Mouse (Mus musculus) adrenal gland, postnatal 25 days (tissue): ENCODE data around the gene Tnnc1. TPM values are rescaled to one million over a fixed set of nuclear protein-coding genes. Genes with fewer than 3 reads are reported as not detected.
A peak's percentile ranks its signal among the peaks of the same experiment; 100 is the strongest.

Experiments
- DNase-seq: peaks from one replicate; pipeline ENCODE4 v3.0.0; 2021; ENCODE audit warnings: mixed read lengths
- total RNA-seq: library from RNA; stranded (reverse); gene quantifications from 2 replicates; pipeline ENCODE4 v1.2.3, GENCODE M21; 2021

The Tnnc1 gene
- total RNA-seq, 1 experiment from 2014 or later = 1.9 TPM

DNA sequence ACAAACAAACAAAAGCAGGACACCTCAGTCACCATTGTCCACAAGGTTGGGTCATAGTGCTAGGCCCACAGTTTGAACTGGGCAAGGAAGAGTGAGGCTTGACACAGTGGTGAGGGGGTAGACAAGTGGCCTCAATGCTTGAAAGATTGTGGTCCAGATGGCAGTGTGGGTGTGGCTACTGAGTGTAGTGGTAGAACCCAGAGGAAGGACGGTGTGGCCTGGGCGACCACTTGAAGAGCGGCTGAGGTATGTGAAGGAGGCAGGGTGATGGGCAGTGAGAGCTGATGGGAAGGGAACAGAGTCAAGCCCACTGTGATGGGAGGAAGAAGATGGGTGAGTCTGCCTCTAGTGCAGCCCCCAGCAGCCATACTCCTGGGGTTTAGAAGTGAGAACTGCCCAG lies 6.6 kb downstream of the Tnnc1 start:
- DNase-seq = no peak

DNA sequence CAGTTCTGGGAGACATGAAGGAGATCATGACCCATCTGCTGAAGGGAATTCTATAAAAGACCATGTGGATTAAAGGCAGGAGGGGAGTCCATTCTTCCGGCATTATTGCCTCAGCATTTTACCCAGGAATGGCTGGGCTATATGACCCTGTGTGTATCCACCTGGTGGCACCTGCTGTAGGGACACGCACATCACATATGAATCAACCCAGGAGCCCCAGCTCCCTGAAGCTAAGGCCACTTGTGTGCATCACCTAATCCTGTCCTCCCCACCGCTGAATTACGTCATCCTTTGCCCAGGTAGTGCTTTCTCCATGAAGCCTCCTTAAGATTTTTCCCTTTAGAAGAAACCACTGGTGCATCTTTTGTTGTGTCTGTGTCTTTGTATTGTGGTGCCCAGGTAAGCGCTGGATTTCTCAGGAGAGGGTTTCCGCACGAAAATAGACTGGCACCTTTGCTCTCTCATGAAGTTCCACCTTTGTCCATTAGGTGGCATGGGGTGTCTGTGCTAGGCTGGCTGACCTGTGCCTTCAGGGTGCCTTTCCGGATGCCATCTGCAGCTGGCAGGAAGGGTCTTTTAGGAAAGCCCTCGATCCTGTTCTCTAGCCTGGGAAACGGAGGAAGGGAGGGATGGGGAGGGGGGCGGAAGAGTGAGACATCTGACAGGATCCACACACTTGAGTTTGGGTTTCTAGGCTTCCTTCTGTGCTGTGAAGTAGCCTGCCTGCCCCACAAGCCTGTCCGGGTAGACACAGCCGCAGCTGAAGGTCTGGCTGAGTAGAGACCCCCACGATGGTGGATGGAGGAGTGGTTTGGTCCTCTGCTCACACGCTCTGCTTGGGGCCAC lies 7.3 kb downstream of the Tnnc1 start:
- DNase-seq = peak; percentile 58

- no peak for DNase-seq
These were observed 8.7 kb downstream of the Tnnc1 start, which contains the start of gene Nisch for GRCm38 (mm10) chr14:31216846-31217245. Nisch (minus strand) TSS chr14:31216946.

DNA sequence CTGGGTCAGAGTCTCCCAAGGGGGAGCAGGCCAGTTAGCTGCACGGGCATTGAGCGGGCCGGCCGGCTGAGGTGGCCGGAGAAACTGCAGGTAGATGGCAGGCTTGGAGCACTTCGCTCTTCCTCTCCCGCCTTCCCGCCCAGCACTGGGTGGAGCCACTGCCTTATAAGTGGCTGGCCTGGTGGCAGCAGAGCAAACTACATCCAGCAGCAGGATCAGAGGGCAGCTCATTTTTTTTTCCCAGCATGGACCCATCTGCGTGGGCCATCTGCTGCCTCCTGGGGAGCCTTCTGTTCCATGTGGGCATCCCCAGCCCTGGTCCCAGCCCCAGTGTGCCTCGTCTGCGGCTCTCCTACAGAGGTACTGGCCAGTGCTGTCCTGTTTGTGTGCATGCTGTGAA lies 9.6 kb downstream of the Tnnc1 start, which contains the start of gene Sema3g:
Gene Sema3g (plus strand): TSS at position 195 of the 400 bp plus-strand sequence.
- DNase-seq = peak; percentile 56

DNA sequence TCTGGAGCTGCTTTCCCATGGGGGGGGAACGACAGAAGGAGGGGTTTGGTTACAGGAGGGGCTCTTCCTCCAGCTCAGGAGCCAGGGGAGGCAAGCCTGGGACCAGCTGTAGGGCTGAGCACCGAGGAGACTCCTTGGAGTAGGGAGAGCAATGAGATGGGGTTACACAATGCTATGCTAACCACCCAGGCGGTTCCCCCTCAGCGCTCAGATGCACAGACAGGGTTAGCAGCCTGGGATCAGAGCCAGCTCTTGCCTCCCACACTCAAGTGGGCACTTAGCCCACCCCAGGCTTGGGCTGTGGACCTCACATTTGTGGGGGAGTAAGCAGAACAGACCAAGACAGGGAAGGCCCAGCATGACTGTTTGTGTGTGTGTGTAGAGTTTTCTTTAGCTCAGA lies 18.9 kb downstream of the Tnnc1 start:
- DNase-seq = no peak

GRCm38 (mm10) chr14:31228234-31228633 lies 20.1 kb downstream of the Tnnc1 start:
- DNase-seq = no peak

DNA sequence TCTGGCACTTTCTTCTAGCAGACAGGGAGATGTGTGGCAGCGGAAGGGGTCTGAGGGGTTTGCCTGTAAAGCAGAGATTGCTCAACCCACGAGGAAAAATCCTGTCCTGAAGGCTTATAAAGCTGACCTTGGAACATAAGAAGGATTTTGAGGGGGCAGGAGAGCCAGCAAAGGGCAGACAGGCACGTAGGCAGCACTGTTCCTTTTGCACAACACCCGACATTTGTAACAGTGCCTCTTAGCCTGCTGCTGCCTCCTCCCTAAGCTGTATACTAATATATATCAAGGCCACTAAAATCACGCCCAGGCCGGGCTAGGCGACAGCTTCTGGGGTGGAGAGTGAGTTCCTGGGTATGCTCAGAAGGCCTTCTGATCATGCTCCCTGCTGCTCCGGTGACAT lies 22.3 kb downstream of the Tnnc1 start:
- no peak for DNase-seq

- no peak for DNase-seq
These were observed 24.4 kb downstream of the Tnnc1 start for GRCm38 (mm10) chr14:31232404-31233069.

GRCm38 (mm10) chr14:31233070-31233995 lies 25.2 kb downstream of the Tnnc1 start:
- DNase-seq = no peak

GRCm38 (mm10) chr14:31233996-31234591 lies 26.0 kb downstream of the Tnnc1 start:
- peak; percentile 71 for DNase-seq

- peak; percentile 22 for DNase-seq
These were observed 29.2 kb downstream of the Tnnc1 start for GRCm38 (mm10) chr14:31237101-31237882.

- no peak for DNase-seq
These were observed 32.4 kb downstream of the Tnnc1 start for GRCm38 (mm10) chr14:31240528-31240927.

- no peak for DNase-seq
These were observed 36.7 kb downstream of the Tnnc1 start for GRCm38 (mm10) chr14:31244777-31245176.

DNA sequence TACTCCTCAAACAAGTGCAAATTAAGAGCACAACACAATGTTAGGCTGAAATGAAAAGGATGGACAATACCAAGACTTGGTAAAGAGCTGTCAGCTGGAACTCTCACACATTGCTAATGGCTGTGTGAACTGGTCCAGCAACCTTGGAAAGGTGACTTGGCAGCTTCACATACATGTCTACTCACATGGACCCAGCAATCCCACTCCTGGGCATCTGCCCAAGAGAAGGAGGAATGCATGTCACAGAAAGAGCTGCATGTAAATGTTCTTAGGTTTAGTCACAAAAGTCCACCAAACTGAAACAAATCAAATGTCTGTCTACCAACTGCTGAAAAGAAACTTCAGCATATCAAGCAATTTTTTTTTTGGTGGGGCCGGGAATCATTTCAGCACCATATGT lies 37.8 kb downstream of the Tnnc1 start:
- no peak for DNase-seq

- no peak for DNase-seq
These were observed 40.3 kb downstream of the Tnnc1 start for GRCm38 (mm10) chr14:31248396-31248795.

- no peak for DNase-seq
These were observed 42.3 kb downstream of the Tnnc1 start for GRCm38 (mm10) chr14:31250222-31251083.

GRCm38 (mm10) chr14:31251084-31251604 lies 43.0 kb downstream of the Tnnc1 start, which contains the start of the genes Phf7 and Bap1:
Phf7 (minus strand) TSS chr14:31251317.
Bap1 (plus strand) TSS chr14:31251450.
- DNase-seq = peak; percentile 96

- DNase-seq = no peak
These were observed 43.5 kb downstream of the Tnnc1 start for GRCm38 (mm10) chr14:31251626-31252025.

GRCm38 (mm10) chr14:31252091-31252490 lies 44.0 kb downstream of the Tnnc1 start:
- no peak for DNase-seq
